Comparison of ENCODE assay signal across 9 mouse cellular contexts in genomic region chr2:32895606-32896106, GRCm38 (mm10). TPM values are rescaled to one million over a fixed set of nuclear protein-coding genes. Genes with fewer than 3 reads are reported as not detected.
DNase-seq lines count a peak whose midpoint lies in the region; ATAC-seq and TF ChIP-seq lines count a peak whose summit lies in the region.
"Had no signal": no experiment of that assay in that cellular context is flagged by ENCODE, and none has a peak within 500 bp of the region (broad histone marks: within the 10 kb centered on the region; RNA-seq: fewer than 3 reads in every experiment).

No protein-coding gene starts in this region.

- peak overlapping the region; percentile 72 for H3K27ac ChIP-seq in heart, adult 2 months
- H3K27ac ChIP-seq in cortical plate, adult 2 months (ENCODE audit: insufficient read depth, low read length), result peak overlapping the region; percentile 41
- H3K27ac ChIP-seq in kidney, embryonic 14.5 days (ENCODE audit: low read depth, low read length), result peak overlapping the region; percentile 78
- peak overlapping the region; percentile 72 for H3K27ac ChIP-seq in midbrain, embryonic 13.5 days

- intact Hi-C loops in heart, adult 2 months (cut with DNase I), result no loop called here
- intact Hi-C loops in heart, postnatal 36 days (cut with DNase I), result no loop called here

- WGBS in heart, adult 2 months, result 39% methylated on average over 8 of the region's 8 CpGs
- WGBS in kidney, embryonic 14.5 days, result 53% methylated on average over 8 of the region's 8 CpGs
- WGBS in midbrain, embryonic 13.5 days, result 38% methylated on average over 8 of the region's 8 CpGs

- ATAC-seq in kidney, embryonic 14.5 days (ENCODE audit: low FRiP score, low TSS enrichment), result peak; percentile 60; the same call in 1 of the 2 replicates
- peak; percentile 34; the same call in 1 of the 2 replicates for ATAC-seq in midbrain, embryonic 13.5 days
- ATAC-seq in erythroblast, adult 5-6 weeks (replicated peaks; ENCODE audit: low FRiP score, poor library complexity, severe bottlenecking), result no peak

- no peak for TF ChIP-seq POLR2A in heart, adult 2 months (IDR thresholded peaks at IDR 0.05; ENCODE audit: insufficient read depth, low read depth, low read length)
- no peak for TF ChIP-seq POLR2A in cortical plate, adult 2 months (IDR thresholded peaks at IDR 0.05; ENCODE audit: extremely low read depth, insufficient read depth, low read length)

- H3K4me1 ChIP-seq in heart, adult 2 months (ENCODE audit: control insufficient read depth, insufficient read depth, low read length), result peaks cover 36% of the 10 kb centered on the region
- peaks cover 17% of the 10 kb centered on the region for H3K4me1 ChIP-seq in cortical plate, adult 2 months (ENCODE audit: control insufficient read depth, insufficient read depth, low read length)
- H3K4me1 ChIP-seq in kidney, embryonic 14.5 days (ENCODE audit: control insufficient read depth, insufficient read depth, low read length), result peaks cover 19% of the 10 kb centered on the region
- H3K4me1 ChIP-seq in midbrain, embryonic 13.5 days (replicated peaks), result peaks cover 37% of the 10 kb centered on the region

- H3K4me3 ChIP-seq in heart, adult 2 months, result no peak overlapping the region; the same call in 1 of the 2 replicates
- H3K4me3 ChIP-seq in cortical plate, adult 2 months (ENCODE audit: insufficient read depth, low read length), result no peak overlapping the region
- no peak overlapping the region for H3K4me3 ChIP-seq in kidney, embryonic 14.5 days (ENCODE audit: low read length)
- no peak overlapping the region for H3K4me3 ChIP-seq in midbrain, embryonic 13.5 days (replicated peaks)

- no peaks in the 10 kb centered on the region for H3K36me3 ChIP-seq in heart, adult 2 months (ENCODE audit: control insufficient read depth, insufficient read depth, low read length)
- no peaks in the 10 kb centered on the region for H3K36me3 ChIP-seq in kidney, embryonic 14.5 days (ENCODE audit: control insufficient read depth, insufficient read depth, low read length)
- H3K36me3 ChIP-seq in midbrain, embryonic 13.5 days, result no peaks in the 10 kb centered on the region

- no peak for DNase-seq in heart, adult 2 months
- DNase-seq in heart, postnatal 36 days, result no peak
- no peak for DNase-seq in T-cell, adult 2 months (ENCODE audit: low spot score)
- no peak for DNase-seq in adrenal gland, postnatal 4 days (ENCODE audit: low spot score in 2 of 2)

- H3K27me3 ChIP-seq in heart, adult 2 months (ENCODE audit: control insufficient read depth, insufficient read depth, low read length), result no peaks in the 10 kb centered on the region
- no peaks in the 10 kb centered on the region for H3K27me3 ChIP-seq in kidney, embryonic 14.5 days (ENCODE audit: control insufficient read depth, insufficient read depth, low read length)
- no peaks in the 10 kb centered on the region for H3K27me3 ChIP-seq in midbrain, embryonic 13.5 days
- H3K27me3 ChIP-seq: CH12.LX had no signal

- no peak for TF ChIP-seq EP300 in heart, adult 2 months (IDR thresholded peaks at IDR 0.05; ENCODE audit: insufficient read depth, low read depth, low read length)

- H3K4me2 ChIP-seq in kidney, embryonic 14.5 days (replicated peaks; ENCODE audit: low read depth, low read length), result no peak overlapping the region
- H3K4me2 ChIP-seq in midbrain, embryonic 13.5 days (replicated peaks), result 0 out of 2 replicates have a peak overlapping the region, but pooled peaks have one; percentile 3

- no peaks in the 10 kb centered on the region for H3K9me3 ChIP-seq in kidney, embryonic 14.5 days (ENCODE audit: control insufficient read depth, low read length)
- H3K9me3 ChIP-seq in midbrain, embryonic 13.5 days, result no peaks in the 10 kb centered on the region

- H3K9ac ChIP-seq in heart, adult 2 months (ENCODE audit: low read depth, low read length), result no peak overlapping the region
- peak overlapping the region; percentile 24; the same call in 1 of the 2 replicates for H3K9ac ChIP-seq in kidney, embryonic 14.5 days (ENCODE audit: low read depth, low read length)
- no peak overlapping the region for H3K9ac ChIP-seq in midbrain, embryonic 13.5 days (replicated peaks)

- no peak for TF ChIP-seq CTCF in heart, adult 2 months (IDR thresholded peaks at IDR 0.05)
- TF ChIP-seq CTCF in cortical plate, adult 2 months (IDR thresholded peaks at IDR 0.05; ENCODE audit: extremely low read depth, insufficient read depth, low read length), result no peak

- peaks cover 4% of the 10 kb centered on the region; the same call in 1 of the 2 replicates for H3K79me2 ChIP-seq in heart, adult 2 months (replicated peaks; ENCODE audit: control insufficient read depth, insufficient read depth, low read length)

RNA-seq across cellular contexts. Expression of gene Fam129b, which starts 19.7 kb away (rescaled TPM):
- total RNA-seq in heart, adult 2 months (2021), result 10 to 100 TPM; 19.5 to 20.0 TPM
- polyA plus RNA-seq in heart, adult 2 months (2012; rRNA removed), result 21.0 and 21.5 TPM in 2 replicates
- 10 to 100 TPM; 22.5 to 26.9 TPM for total RNA-seq in heart, postnatal 36 days (2021)
- 27.1 and 29.0 TPM in 2 replicates for polyA plus RNA-seq in cortical plate, adult 2 months (2012; rRNA removed)
- polyA plus RNA-seq in kidney, embryonic 14.5 days (2014; fragmentation: Nextera tagmentation; extraction: Ambion mirVana), result 18.2 and 19.9 TPM in 2 replicates
- 20.9 and 27.5 TPM in 2 replicates for polyA plus RNA-seq in midbrain, embryonic 13.5 days (2015; fragmentation: Nextera tagmentation; extraction: Ambion mirVana)
- total RNA-seq in erythroblast, adult 5-6 weeks (2015; ENCODE audit: low replicate concordance), result 3.1 and 5.8 TPM in 2 replicates
- total RNA-seq in erythroblast, adult 5-6 weeks (2017; ENCODE audit: low replicate concordance), result 2.6 and 5.6 TPM in 2 replicates
- 10 to 100 TPM; 30.8 to 35.5 TPM for total RNA-seq in adrenal gland, postnatal 4 days (2021)

RNA-seq across cellular contexts. Expression of gene Stxbp1, which starts 48.6 kb away (rescaled TPM):
- total RNA-seq in heart, adult 2 months (2021), result 10 to 100 TPM in 1 of 2 experiments, 1 to 10 TPM in 1; 9.8 to 11.4 TPM
- polyA plus RNA-seq in heart, adult 2 months (2012; rRNA removed), result 14.4 and 15.6 TPM in 2 replicates
- total RNA-seq in heart, postnatal 36 days (2021), result 10 to 100 TPM; 10.1 to 14.3 TPM
- 709 and 713 TPM in 2 replicates for polyA plus RNA-seq in cortical plate, adult 2 months (2012; rRNA removed)
- 11.2 and 16.2 TPM in 2 replicates for polyA plus RNA-seq in kidney, embryonic 14.5 days (2014; fragmentation: Nextera tagmentation; extraction: Ambion mirVana)
- 165 and 168 TPM in 2 replicates for polyA plus RNA-seq in midbrain, embryonic 13.5 days (2015; fragmentation: Nextera tagmentation; extraction: Ambion mirVana)
- 0.96 and 1.3 TPM in 2 replicates for total RNA-seq in erythroblast, adult 5-6 weeks (2015; ENCODE audit: low replicate concordance)
- 0.34 and 0.56 TPM in 2 replicates for total RNA-seq in erythroblast, adult 5-6 weeks (2017; ENCODE audit: low replicate concordance)
- 10 to 100 TPM; 42.5 to 48.7 TPM for total RNA-seq in adrenal gland, postnatal 4 days (2021)

Comparison
In these comparisons a context has a peak if more than half of its experiments do, and no peak if none do; other contexts are left out.
1. RNA of gene Stxbp1, which starts 48.6 kb away (total RNA-seq): 42.5 to 48.7 TPM in adrenal gland, postnatal 4 days, 10.1 to 14.3 TPM in heart, postnatal 36 days and 9.8 to 11.4 TPM in heart, adult 2 months; 0.34 to 1.3 TPM in erythroblast, adult 5-6 weeks; every median in the first group is over 4 times any median in the second.
2. Peak in every context shown above with its lines, with median percentiles within 50 percentile points of each other: H3K27ac ChIP-seq.